Mouse (Mus musculus): ENCODE data around the gene Zcchc24.
A peak's percentile ranks its signal among the peaks of the same experiment; 100 is the strongest.

Zcchc24 gene

GRCm38 (mm10) chr14:25663649-25664309 is 105.1 kb downstream of the Zcchc24 start:
- DNase-seq: peak; percentile 10
